Mouse (Mus musculus) neural tube, embryonic 14.5 days (tissue): ENCODE measurements at regions not wholly inside any gene's neighbourhood (a gene's known extent, or its start where the extent isn't known, plus 50 kb on each side); places are given as distances from the start of the nearest gene placed in this dataset.

Experiments
- ATAC-seq: fragments of 200-750 bp; cut with Nextera tagmentation; 2 replicates; pipeline ENCODE4 v1.8.0; 2017; ENCODE audit warnings: low read depth, mild to moderate bottlenecking, moderate TSS enrichment, moderate library complexity
- H3K27ac ChIP-seq: fragments of 300-500 bp; sonication (generic); 2 replicates; pipeline ENCODE4 v1.5.1; 2014; ENCODE audit warnings: low read depth, mild to moderate bottlenecking, control low read depth, low read length, moderate library complexity, mixed read lengths
- H3K27me3 ChIP-seq: fragments of 300-500 bp; sonication (generic); 2 replicates; pipeline ENCODE4 v1.6.1; 2014; ENCODE audit warnings: low read length; ENCODE audit not compliant: control insufficient read depth, insufficient read depth
- H3K36me3 ChIP-seq: fragments of 300-500 bp; sonication (generic); 2 replicates; pipeline ENCODE4 v1.6.1; 2014; ENCODE audit warnings: low read length, mixed read lengths; ENCODE audit not compliant: control insufficient read depth, insufficient read depth
- H3K4me1 ChIP-seq: fragments of 300-500 bp; sonication (generic); 2 replicates; pipeline ENCODE4 v1.6.1; 2014; ENCODE audit warnings: low read length; ENCODE audit not compliant: control insufficient read depth, insufficient read depth
- H3K4me2 ChIP-seq: fragments of 300-500 bp; sonication (generic); 2 replicates; pipeline ENCODE4 v1.6.1; 2014; ENCODE audit warnings: mild to moderate bottlenecking, low read depth, low read length, control low read depth
- H3K4me3 ChIP-seq: fragments of 300-500 bp; sonication (generic); 2 replicates; pipeline ENCODE4 v1.5.1; 2014; ENCODE audit warnings: low read depth, low read length, control low read depth, mixed read lengths
- H3K9ac ChIP-seq: fragments of 300-500 bp; sonication (generic); replicated peaks from 2 replicates; pipeline ENCODE4 v1.6.1; 2014; ENCODE audit warnings: low read depth, mild to moderate bottlenecking, control low read depth, low read length, mixed read lengths
- H3K9me3 ChIP-seq: fragments of 300-500 bp; sonication (generic); 2 replicates; pipeline ENCODE4 v1.6.1; 2016; ENCODE audit warnings: low read length; ENCODE audit not compliant: control insufficient read depth
- WGBS: fragments of 180-500 bp; shearing (Covaris S2); extraction: QIAGEN DNeasy Blood & Tissue Kit; methylation state at CpG from one replicate; pipeline ENCODE4 v1.1.7; 2014; 5-methylcytosine and 5-hydroxymethylcytosine counted together

DNA sequence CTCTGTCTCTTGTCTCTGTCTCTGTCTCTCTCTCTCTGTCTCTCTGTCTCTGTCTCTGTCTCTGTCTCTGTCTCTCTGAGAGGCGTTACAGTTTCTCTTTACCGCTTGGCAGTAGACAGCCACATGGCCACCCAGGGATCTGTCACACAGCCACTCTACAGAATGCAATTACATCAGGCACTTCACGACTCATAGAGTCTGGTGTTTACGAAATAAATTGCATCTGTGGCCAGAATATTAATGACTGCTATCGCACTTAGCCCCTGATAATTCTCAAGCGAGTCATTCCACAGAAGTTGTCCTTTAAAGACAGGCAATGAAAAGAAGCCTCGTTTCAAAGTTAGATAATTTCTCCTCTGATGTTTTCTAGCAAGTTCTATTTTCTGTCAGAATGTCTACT, 170.9 kb upstream of the Phyhipl start:
- Histone ChIP-seq H3K27me3 (no peaks in the 10 kb centered on the region), H3K9me3 (no peaks in the 10 kb centered on the region), H3K27ac (no peak overlapping the region), H3K36me3 (no peaks in the 10 kb centered on the region), H3K4me3 (no peak overlapping the region), H3K4me2 (no peak overlapping the region), H3K9ac (no peak overlapping the region), H3K4me1 (no peaks in the 10 kb centered on the region)
- ATAC-seq: peak; percentile 66; the same call in 1 of the 2 replicates
- WGBS: 37% methylated on average over 7 of the region's 7 CpGs

- 54% methylated on average over 4 of the region's 4 CpGs for WGBS
- no peak overlapping the region for H3K4me3 ChIP-seq
Observed at GRCm38 (mm10) chr10:70825451-70825850, 169.7 kb upstream of the Phyhipl start.

DNA sequence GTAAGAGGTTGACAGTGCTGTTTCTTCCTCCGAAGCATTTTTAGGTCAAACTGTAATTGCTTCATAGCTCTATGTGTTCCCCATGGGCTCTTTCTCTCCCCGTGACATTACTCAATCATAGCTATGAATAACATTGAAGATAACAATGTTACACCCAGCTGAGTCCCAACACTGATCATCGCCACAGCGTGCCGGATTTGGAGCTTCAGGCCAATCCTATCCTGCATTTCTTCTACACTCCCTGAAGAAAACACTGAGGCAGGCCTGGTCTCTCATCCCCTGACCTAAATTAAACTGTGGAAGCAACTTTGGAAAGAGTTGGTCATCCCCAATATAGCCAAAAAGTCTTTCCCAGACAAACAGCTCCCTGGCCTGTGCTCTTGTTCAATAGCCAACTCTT, 168.7 kb upstream of the Phyhipl start:
- 67% methylated on average over 5 of the region's 5 CpGs for WGBS
- Histone ChIP-seq H3K4me2 (no peak overlapping the region), H3K4me1 (no peaks in the 10 kb centered on the region), H3K27ac (no peak overlapping the region), H3K9ac (no peak overlapping the region), H3K27me3 (no peaks in the 10 kb centered on the region), H3K4me3 (no peak overlapping the region), H3K9me3 (no peaks in the 10 kb centered on the region), H3K36me3 (no peaks in the 10 kb centered on the region)
- no peak for ATAC-seq

More at GRCm38 (mm10) chr10:70825451-70825850, 169.7 kb upstream of the Phyhipl start:
- H3K27me3 ChIP-seq: no peaks in the 10 kb centered on the region
- no peaks in the 10 kb centered on the region for H3K9me3 ChIP-seq
- no peak overlapping the region for H3K9ac ChIP-seq
- no peak overlapping the region for H3K27ac ChIP-seq
- no peak for ATAC-seq
- no peak overlapping the region for H3K4me2 ChIP-seq
- no peaks in the 10 kb centered on the region for H3K4me1 ChIP-seq
- H3K36me3 ChIP-seq: no peaks in the 10 kb centered on the region

DNA sequence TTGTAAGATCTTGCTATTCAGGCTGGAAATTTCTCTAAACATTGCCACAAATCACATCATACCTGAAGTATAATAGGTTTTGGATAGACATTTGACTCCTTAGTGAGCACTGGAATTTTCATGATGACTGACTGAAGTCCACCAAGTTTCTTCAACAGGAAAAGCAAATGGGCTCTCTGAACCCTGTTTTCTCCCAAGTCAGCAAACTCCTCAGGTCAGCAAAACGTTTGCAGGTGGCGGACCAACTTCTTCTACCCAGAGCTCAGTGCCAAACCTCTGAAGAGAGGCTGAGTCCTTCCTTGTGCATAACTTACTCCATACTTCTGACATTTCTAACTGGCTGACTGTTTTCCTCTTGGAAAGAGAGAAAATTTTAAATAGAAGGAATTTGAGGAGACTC, 164.2 kb upstream of the Phyhipl start:
- no peak overlapping the region for H3K27ac ChIP-seq
- no peaks in the 10 kb centered on the region for H3K27me3 ChIP-seq
- H3K36me3 ChIP-seq: no peaks in the 10 kb centered on the region
- no peak for ATAC-seq
- no peaks in the 10 kb centered on the region for H3K9me3 ChIP-seq
- 83% methylated on average over 2 of the region's 2 CpGs for WGBS
- H3K4me3 ChIP-seq: no peak overlapping the region
- H3K4me2 ChIP-seq: no peak overlapping the region
- no peaks in the 10 kb centered on the region for H3K4me1 ChIP-seq
- no peak overlapping the region for H3K9ac ChIP-seq

- Histone ChIP-seq H3K4me2 (no peak overlapping the region), H3K9ac (no peak overlapping the region), H3K9me3 (no peaks in the 10 kb centered on the region), H3K36me3 (no peaks in the 10 kb centered on the region), H3K27me3 (no peaks in the 10 kb centered on the region), H3K4me1 (no peaks in the 10 kb centered on the region), H3K4me3 (no peak overlapping the region), H3K27ac (no peak overlapping the region)
- peak; percentile 58; the same call in 1 of the 2 replicates for ATAC-seq
- 62% methylated on average over 15 of the region's 15 CpGs for WGBS
Observed at GRCm38 (mm10) chr10:70814354-70815131, 158.8 kb upstream of the Phyhipl start.

GRCm38 (mm10) chr10:70809411-70809810, 153.6 kb upstream of the Phyhipl start:
- no peak overlapping the region for H3K27ac ChIP-seq

DNA sequence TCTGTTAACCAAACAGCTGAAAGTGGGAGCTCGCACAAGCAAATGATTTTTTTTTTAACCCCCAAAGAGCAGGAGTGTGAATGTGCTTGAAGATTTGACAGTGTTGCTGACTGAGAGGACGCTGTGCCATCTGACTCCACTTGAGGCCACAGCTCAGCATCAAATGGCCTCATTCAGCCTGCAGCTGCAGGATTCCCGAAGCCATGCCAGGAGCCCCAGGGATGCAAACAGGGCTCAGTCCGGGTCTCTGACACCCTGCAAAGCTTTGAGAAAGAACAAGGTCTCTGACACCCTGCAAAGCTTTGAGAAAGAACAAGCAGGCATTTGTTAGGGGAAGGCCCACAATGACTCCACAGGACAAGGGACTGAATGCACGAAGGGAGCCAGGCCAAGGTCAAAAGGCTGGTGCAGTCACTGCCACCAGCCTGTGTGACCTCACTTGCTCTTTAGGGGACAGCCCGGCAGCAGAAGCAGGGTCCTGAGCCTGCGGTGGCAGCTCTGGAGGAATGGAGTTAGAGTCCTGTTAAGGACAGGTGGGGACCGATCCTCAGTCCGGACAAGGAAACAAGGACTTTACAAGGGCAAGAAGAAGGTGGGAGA, 151.1 kb upstream of the Phyhipl start:
- no peak overlapping the region for H3K9ac ChIP-seq
- H3K4me3 ChIP-seq: no peak overlapping the region
- H3K4me2 ChIP-seq: no peak overlapping the region
- 25% methylated on average over 9 of the region's 9 CpGs for WGBS
- H3K9me3 ChIP-seq: no peaks in the 10 kb centered on the region
- peak; percentile 41; the same call in 1 of the 2 replicates for ATAC-seq
- no peaks in the 10 kb centered on the region for H3K27me3 ChIP-seq
- H3K27ac ChIP-seq: no peak overlapping the region
- no peaks in the 10 kb centered on the region for H3K4me1 ChIP-seq
- no peaks in the 10 kb centered on the region for H3K36me3 ChIP-seq

More at GRCm38 (mm10) chr10:70809411-70809810, 153.6 kb upstream of the Phyhipl start:
- Histone ChIP-seq H3K4me3 (no peak overlapping the region), H3K9ac (no peak overlapping the region), H3K9me3 (no peaks in the 10 kb centered on the region), H3K4me2 (no peak overlapping the region), H3K4me1 (no peaks in the 10 kb centered on the region), H3K27me3 (no peaks in the 10 kb centered on the region), H3K36me3 (no peaks in the 10 kb centered on the region)
- 27% methylated on average over 3 of the region's 3 CpGs for WGBS
- peak; percentile 29 for ATAC-seq

DNA sequence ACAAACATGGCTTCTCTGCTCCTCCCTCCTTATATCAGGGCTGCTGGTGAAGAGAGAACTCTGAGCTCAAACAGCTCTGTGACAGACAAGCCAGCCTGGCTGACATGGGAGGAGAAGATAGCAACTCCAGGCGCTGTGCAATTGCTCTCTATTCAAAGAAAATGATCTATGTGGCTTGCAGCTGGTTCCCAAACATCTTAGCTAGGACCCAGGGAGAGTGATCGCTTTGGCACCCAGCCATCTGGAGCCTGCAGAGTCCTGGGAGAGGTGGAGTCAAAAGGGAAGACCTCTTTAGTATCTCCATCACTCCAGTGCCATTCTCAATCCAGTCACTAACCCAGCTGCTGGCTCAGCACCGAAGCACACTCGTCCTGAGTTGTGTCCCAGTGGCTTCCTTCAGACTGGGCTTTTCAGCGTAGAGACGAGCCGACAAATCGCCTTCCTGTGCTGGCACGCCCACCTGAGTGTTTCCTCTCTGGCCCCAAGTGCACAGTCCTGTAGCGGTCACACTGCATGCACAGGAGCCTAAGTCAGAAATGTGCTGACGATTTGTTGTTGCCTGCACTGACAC, 145.1 kb upstream of the Phyhipl start:
- no peaks in the 10 kb centered on the region for H3K36me3 ChIP-seq
- peaks cover 12% of the 10 kb centered on the region; the same call in 1 of the 2 replicates for H3K4me1 ChIP-seq
- H3K4me2 ChIP-seq: no peak overlapping the region
- H3K27me3 ChIP-seq: no peaks in the 10 kb centered on the region
- H3K9me3 ChIP-seq: no peaks in the 10 kb centered on the region
- no peak overlapping the region; the same call in 1 of the 2 replicates for H3K27ac ChIP-seq
- 49% methylated on average over 11 of the region's 11 CpGs for WGBS
- no peak overlapping the region for H3K9ac ChIP-seq
- ATAC-seq: peak; percentile 71
- H3K4me3 ChIP-seq: no peak overlapping the region

GRCm38 (mm10) chr10:70799906-70800305, 144.1 kb upstream of the Phyhipl start:
- Histone ChIP-seq H3K27me3 (no peaks in the 10 kb centered on the region), H3K4me2 (no peak overlapping the region), H3K4me1 (peaks cover 12% of the 10 kb centered on the region; the same call in 1 of the 2 replicates), H3K4me3 (no peak overlapping the region), H3K27ac (no peak overlapping the region), H3K36me3 (no peaks in the 10 kb centered on the region), H3K9me3 (no peaks in the 10 kb centered on the region), H3K9ac (no peak overlapping the region)
- WGBS: 80% methylated on average over 5 of the region's 5 CpGs
- ATAC-seq: no peak
